Mouse (Mus musculus) lung, postnatal 14 days (tissue): ENCODE measurements around the gene Uba6.

ENCODE experiments used
- DNase-seq: peaks from one replicate; pipeline ENCODE4 v3.0.0; 2021

The Uba6 gene

DNA sequence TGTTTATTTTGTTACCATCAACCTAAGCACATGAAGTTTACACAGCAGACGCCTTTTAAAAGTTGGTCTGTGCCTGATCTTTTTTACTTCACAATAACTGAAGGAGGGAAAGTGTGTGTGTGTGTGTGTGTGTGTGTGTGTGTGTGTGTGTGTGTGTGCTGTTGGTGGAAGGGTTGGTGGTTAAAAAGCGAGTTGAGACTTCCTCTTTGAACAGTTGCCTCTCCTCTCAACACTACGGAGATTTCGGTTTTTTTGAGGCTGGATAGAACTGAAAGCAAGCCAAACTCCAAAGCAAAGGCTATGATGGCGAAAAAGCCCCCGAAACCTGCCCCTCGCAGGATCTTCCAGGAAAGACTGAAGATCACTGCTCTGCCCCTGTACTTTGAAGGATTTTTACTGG lies 101.1 kb downstream of the Uba6 start, which contains the start of gene Stap1:
Gene Stap1, plus strand, starts transcription at position 209 of the 400 bp plus-strand sequence.
- no peak for DNase-seq

DNA sequence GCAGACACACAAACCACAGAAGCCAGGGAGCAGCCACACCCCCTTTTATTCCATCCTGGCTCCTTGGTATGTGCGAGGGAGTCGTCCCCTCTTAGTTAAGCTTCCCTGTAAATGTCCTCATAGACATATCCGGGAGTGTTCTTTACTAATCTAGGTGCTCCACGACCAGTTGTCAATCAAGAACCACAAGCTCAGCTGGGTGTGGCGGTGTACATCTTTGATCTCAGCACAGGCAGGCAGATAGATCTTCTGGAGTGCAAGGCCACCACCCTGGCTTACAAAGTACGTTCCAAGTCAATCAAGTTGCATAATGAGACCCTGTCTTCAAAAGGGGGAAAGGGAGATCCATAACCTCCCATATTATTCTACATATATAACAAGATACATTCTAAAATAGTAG lies 103.5 kb downstream of the Uba6 start:
- DNase-seq, result no peak

DNA sequence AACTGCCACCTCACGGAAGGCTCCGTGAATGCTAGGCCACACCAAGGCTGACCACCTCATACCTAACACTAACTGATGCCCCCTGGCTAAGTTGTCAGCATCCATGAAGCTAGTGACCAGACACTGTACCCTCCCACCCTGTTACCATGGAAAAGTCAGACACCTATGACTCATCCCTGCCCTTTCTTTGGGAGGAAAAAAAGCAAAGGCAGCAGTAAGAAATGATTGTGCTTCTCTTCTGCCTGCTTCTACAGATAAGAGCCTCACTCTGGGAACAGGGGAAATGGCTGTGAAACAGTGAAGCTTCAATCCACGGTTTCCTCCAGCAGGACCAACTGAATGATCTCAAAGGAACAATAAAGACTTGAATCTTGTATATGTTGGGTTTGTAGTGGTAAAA lies 104.2 kb downstream of the Uba6 start:
- DNase-seq, result no peak

DNA sequence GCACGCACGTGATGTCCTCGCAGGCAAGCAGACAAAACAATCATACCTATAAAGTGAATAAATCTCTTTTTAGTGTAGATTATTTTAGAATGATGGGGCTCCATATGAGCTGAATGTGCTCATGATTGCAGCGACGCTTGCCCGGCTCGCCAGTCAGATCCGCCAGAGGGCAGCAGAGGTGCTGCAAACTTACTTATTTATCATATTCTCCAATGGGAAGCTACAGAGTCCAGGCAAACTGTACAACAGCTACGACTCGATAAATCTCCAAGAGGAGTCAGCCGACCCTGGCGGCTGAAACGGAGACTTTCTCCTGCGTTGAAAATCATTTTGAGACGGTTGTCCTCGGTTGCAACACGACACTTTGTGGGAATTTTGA lies 106.1 kb downstream of the Uba6 start:
- peak; percentile 91 for DNase-seq

DNA sequence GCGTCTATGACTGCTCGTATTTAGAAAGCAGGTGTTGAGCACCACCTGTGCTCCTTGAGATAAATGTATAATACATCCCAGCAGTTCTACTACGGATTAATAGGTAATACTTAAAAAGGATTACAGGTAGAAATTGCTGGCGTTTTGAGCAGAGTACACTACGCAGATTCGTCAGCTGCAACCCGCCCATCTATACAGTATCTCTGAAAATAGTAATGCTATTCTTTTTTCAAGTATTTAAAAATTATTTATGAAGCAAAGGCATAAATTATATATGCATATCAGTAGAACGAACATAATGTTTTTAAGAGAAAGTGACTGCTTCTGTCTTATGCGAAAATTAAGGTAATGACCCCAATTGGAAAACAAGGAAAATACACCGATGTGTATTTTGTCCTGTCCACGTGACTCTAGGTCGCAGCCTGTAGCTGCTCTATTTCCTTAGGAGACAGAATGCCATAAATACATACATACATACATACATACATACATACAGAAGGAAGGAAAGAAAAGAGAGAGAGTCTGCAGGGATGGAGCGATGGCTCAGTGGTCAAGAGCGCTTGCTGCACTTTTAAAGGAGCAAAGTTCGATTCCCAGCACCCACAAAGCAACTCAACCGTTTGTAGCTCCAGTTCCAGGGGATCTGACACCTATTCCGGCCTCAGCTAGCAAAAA lies 106.6 kb downstream of the Uba6 start:
- DNase-seq, result peak; percentile 11

DNA sequence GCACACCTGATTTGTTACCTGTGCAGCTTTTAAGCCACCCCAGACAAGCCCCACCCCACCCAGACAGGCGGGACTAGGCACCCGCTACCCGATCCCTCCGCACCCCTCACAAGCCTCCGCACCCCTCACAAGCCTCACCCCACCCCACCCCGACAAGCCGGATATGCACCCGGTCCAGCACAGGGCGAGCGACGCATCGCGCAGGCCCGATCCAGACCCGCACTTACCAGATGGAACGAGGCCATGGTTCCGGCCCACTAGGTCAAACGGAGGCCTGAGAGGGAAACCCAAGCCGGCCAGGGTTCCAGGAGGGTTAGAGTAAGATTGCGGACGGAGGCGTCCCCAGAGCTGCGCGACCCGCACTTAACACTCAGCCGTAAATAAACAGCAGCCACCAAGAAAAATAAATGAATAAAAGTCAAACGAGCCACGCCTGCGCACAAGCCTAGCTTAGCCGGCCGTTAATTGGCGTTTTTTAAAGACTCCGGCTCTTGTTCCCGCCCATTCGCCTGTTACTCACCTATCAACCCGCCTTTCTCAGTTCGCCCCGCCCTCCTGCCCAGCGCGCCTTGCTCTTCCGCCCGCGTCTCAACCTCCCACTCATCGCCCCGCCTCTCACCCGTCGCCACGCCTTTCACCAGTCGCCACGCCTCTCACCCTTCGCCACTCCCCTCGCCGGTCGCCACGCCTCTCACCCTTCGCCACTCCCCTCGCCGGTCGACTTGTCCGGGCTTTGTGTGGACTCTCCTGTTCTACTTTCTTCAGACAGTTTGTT lies 107.3 kb downstream of the Uba6 start, which contains the start of gene Cenpc1:
Gene Cenpc1, minus strand, starts transcription at position 483 of the 775 bp plus-strand sequence.
- peak; percentile 99 for DNase-seq

DNA sequence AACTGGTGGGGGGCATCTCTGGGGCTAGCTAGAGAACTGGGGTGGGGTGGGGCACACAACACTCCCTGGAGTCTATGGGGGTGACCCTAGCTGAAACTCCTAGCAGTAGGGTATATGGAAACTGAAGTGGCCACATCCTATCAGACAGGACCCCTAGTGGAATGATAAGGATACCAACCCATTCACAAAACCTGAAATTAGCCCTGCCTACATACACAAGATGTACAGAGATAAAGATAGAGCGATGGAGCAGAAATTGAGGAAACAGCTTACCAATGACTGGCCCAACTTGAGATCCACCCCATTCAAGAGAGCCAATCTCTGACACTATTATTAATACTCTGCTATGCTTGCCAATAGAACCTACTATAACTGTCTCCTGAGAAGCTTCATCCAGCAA lies 109.1 kb downstream of the Uba6 start:
- DNase-seq, result no peak
